Mouse (Mus musculus): ENCODE results near the gene Smad1. TPM values are rescaled to one million over a fixed set of nuclear protein-coding genes. Genes with fewer than 3 reads are reported as not detected.
"Not testable (repeated sequence)": the region's sequence is repeated elsewhere in the genome, so short reads cannot be mapped to it uniquely, and the experiment has no call there.

Gene Smad1
- 10 to 100 TPM; 31.2 to 32.3 TPM for total RNA-seq (2021)
- long read RNA-seq, experiment 1, transcript Smad1-202 (7 exons, 3,099 nt): major isoform, 38 of 45 reads
- long read RNA-seq, experiment 1, partial matches to known transcripts: 7 of 45 reads
- long read RNA-seq, experiment 1, other reads (novel, unspliced or antisense): 0 of 45 reads
- long read RNA-seq, experiment 2, transcript Smad1-202 (7 exons, 3,099 nt): major isoform, 24 of 35 reads
- long read RNA-seq, experiment 2, partial matches to known transcripts: 9 of 35 reads
- long read RNA-seq, experiment 2, other reads (novel, unspliced or antisense): 2 of 35 reads

- DNase-seq (ENCODE audit: low spot score in 2 of 2): peak; percentile 95 to 98
Measured at GRCm38 (mm10) chr8:79398994-79399650, at the start of gene Smad1. Gene Smad1 (minus strand): TSS chr8:79399518.

- no peak for DNase-seq (ENCODE audit: low spot score in 2 of 2)
Measured at GRCm38 (mm10) chr8:79447260-79447853, 48.0 kb upstream of the Smad1 start.

GRCm38 (mm10) chr8:79443460-79444098 is 44.3 kb upstream of the Smad1 start:
- no peak for DNase-seq (ENCODE audit: low spot score in 2 of 2)

- DNase-seq (ENCODE audit: low spot score in 2 of 2): no peak
Measured at GRCm38 (mm10) chr8:79433953-79434500, 34.7 kb upstream of the Smad1 start.

GRCm38 (mm10) chr8:79414907-79415306 is 15.6 kb upstream of the Smad1 start:
- no peak for DNase-seq (ENCODE audit: low spot score in 2 of 2)

GRCm38 (mm10) chr8:79410501-79410900 is 11.2 kb upstream of the Smad1 start:
- DNase-seq (ENCODE audit: low spot score in 2 of 2): no peak

- DNase-seq (ENCODE audit: low spot score in 2 of 2): not testable (repeated sequence)
Measured at GRCm38 (mm10) chr8:79407356-79407755, 8.0 kb upstream of the Smad1 start.

GRCm38 (mm10) chr8:79404895-79405557 is 5.7 kb upstream of the Smad1 start:
- DNase-seq (ENCODE audit: low spot score in 2 of 2): no peak

GRCm38 (mm10) chr8:79400671-79401070 is 1.4 kb upstream of the Smad1 start:
- no peak for DNase-seq (ENCODE audit: low spot score in 2 of 2)

GRCm38 (mm10) chr8:79398251-79398981 is 902 bp downstream of the Smad1 start:
- DNase-seq (ENCODE audit: low spot score in 2 of 2): peak; percentile 38 to 53

GRCm38 (mm10) chr8:79397705-79398250 is 1.5 kb downstream of the Smad1 start:
- DNase-seq (ENCODE audit: low spot score in 2 of 2): peak in 1 of 2 experiments; percentile 25

GRCm38 (mm10) chr8:79396911-79397310 is 2.4 kb downstream of the Smad1 start:
- no peak for DNase-seq (ENCODE audit: low spot score in 2 of 2)

- DNase-seq (ENCODE audit: low spot score in 2 of 2): no peak
Measured at GRCm38 (mm10) chr8:79394009-79394408, 5.3 kb downstream of the Smad1 start.

GRCm38 (mm10) chr8:79393215-79393614 is 6.1 kb downstream of the Smad1 start:
- DNase-seq (ENCODE audit: low spot score in 2 of 2): no peak

- DNase-seq (ENCODE audit: low spot score in 2 of 2): no peak
Measured at GRCm38 (mm10) chr8:79392649-79393048, 6.7 kb downstream of the Smad1 start.

GRCm38 (mm10) chr8:79391454-79391853 is 7.9 kb downstream of the Smad1 start:
- no peak for DNase-seq (ENCODE audit: low spot score in 2 of 2)

GRCm38 (mm10) chr8:79389074-79389786 is 10.1 kb downstream of the Smad1 start:
- DNase-seq (ENCODE audit: low spot score in 2 of 2): no peak

- no peak for DNase-seq (ENCODE audit: low spot score in 2 of 2)
Measured at GRCm38 (mm10) chr8:79386831-79387230, 12.5 kb downstream of the Smad1 start.

- DNase-seq (ENCODE audit: low spot score in 2 of 2): no peak
Measured at GRCm38 (mm10) chr8:79386358-79386757, 13.0 kb downstream of the Smad1 start.

Data from left cerebral cortex, adult 18-20 months (tissue).